Mouse (Mus musculus): Measurements from ENCODE around the gene Cdadc1.

DNA sequence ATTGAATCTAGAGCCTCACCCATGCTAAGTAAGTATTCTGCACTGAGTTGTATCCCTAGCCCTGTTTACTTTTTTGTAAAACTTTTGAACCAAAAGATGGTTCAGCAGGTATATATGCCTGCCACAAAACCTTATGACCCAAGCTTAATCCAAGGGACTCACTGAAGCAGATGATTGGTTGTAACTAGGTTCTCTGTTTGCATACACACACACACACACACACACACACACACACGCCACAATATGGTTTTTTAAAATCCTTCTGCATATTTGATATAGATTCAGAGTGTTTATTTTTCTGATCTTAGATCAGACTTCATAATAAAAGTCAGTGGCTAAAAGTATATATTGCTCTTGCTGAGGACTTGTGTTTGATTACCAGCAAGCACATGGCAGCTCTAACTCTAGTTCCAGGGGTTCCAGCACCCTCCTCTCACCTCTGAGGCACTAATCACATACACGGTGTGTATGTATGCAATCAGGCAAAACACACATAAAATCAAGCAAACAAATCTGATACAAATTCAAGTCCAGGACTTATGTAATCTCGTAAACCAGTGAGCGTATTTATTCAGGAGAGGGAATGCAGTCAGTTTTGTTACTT, 59.8 kb downstream of the Cdadc1 start:
- TF ChIP-seq CTCF (IDR thresholded peaks at IDR 0.05; ENCODE audit: low read depth, low read length) (no peak), POLR2A (IDR thresholded peaks at IDR 0.05; ENCODE audit: insufficient read depth, low read length) (no peak)

Data from ES-Bruce4 (cell line).